Mouse (Mus musculus): Measurements from ENCODE around the gene Cabp4. TPM values are rescaled to one million over a fixed set of nuclear protein-coding genes. Genes with fewer than 3 reads are reported as not detected.
"Not testable (repeated sequence)": the region's sequence is repeated elsewhere in the genome, so short reads cannot be mapped to it uniquely, and the experiment has no call there.

Gene Cabp4
- polyA plus RNA-seq, 1 experiment = 0.16 TPM

GRCm38 (mm10) chr19:4126759-4127495 is 16.9 kb downstream of the Cabp4 start:
- Histone ChIP-seq H3K27me3 (ENCODE audit: control insufficient read depth, insufficient read depth, low read length) (no peaks in the 10 kb centered on the region), H3K27ac (ENCODE audit: control insufficient read depth, insufficient read depth, low read depth, low read length) (0 out of 2 replicates have a peak overlapping the region, but pooled peaks have one; percentile 67), H3K4me3 (ENCODE audit: control insufficient read depth, low read depth, low read length) (peak overlapping the region; percentile 89), H3K4me1 (ENCODE audit: control insufficient read depth, insufficient read depth, low read length) (peaks cover 12% of the 10 kb centered on the region), H3K36me3 (ENCODE audit: control insufficient read depth, insufficient read depth, low read length) (no peaks in the 10 kb centered on the region; the same call in 1 of the 2 replicates)
- TF ChIP-seq CTCF (IDR thresholded peaks at IDR 0.05; ENCODE audit: control insufficient read depth, insufficient read depth, insufficient replicate concordance, low read depth, low read length) (no peak), POLR2A (IDR thresholded peaks at IDR 0.05; ENCODE audit: control insufficient read depth, low read depth, low read length) (no peak)

GRCm38 (mm10) chr19:4125741-4126696 is 17.8 kb downstream of the Cabp4 start, which contains the start of gene Aip:
TSS of gene Aip (minus strand) at chr19:4125858.
- Histone ChIP-seq H3K4me1 (ENCODE audit: control insufficient read depth, insufficient read depth, low read length) (peaks cover 12% of the 10 kb centered on the region), H3K36me3 (ENCODE audit: control insufficient read depth, insufficient read depth, low read length) (no peaks in the 10 kb centered on the region; the same call in 1 of the 2 replicates), H3K27ac (ENCODE audit: control insufficient read depth, insufficient read depth, low read depth, low read length) (peak within 1 kb of the TSS; percentile 76), H3K27me3 (ENCODE audit: control insufficient read depth, insufficient read depth, low read length) (no peaks in the 10 kb centered on the region), H3K4me3 (ENCODE audit: control insufficient read depth, low read depth, low read length) (peak within 1 kb of the TSS; percentile 89)
- TF ChIP-seq CTCF (IDR thresholded peaks at IDR 0.05; ENCODE audit: control insufficient read depth, insufficient read depth, insufficient replicate concordance, low read depth, low read length) = peak; percentile 55
- TF ChIP-seq POLR2A (IDR thresholded peaks at IDR 0.05; ENCODE audit: control insufficient read depth, low read depth, low read length) = no peak; the same call in 1 of the 2 replicates

DNA sequence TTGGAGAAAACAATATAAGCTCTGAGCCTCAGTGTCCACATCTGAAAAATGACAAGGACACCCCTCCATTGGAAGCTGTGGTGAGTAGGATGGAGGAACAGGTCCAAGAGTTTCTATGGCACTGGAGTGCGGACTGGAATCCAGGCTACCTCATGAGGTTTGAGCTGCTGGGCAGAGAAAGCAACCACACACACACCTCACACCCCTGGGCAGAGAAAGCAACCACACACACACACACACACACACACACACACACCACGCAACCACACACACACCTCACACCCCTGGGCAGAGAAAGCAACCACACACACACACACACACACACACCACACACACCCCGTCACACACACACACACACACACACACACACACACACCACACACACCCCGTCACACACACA is 18.6 kb downstream of the Cabp4 start:
- H3K4me1 ChIP-seq (ENCODE audit: control insufficient read depth, insufficient read depth, low read length) = peaks cover 12% of the 10 kb centered on the region
- peak overlapping the region; percentile 76; the same call in 1 of the 2 replicates for H3K27ac ChIP-seq (ENCODE audit: control insufficient read depth, insufficient read depth, low read depth, low read length)
- peak overlapping the region; percentile 89 for H3K4me3 ChIP-seq (ENCODE audit: control insufficient read depth, low read depth, low read length)
- not testable (repeated sequence) for H3K36me3 ChIP-seq (ENCODE audit: control insufficient read depth, insufficient read depth, low read length); H3K27me3 ChIP-seq (ENCODE audit: control insufficient read depth, insufficient read depth, low read length)

DNA sequence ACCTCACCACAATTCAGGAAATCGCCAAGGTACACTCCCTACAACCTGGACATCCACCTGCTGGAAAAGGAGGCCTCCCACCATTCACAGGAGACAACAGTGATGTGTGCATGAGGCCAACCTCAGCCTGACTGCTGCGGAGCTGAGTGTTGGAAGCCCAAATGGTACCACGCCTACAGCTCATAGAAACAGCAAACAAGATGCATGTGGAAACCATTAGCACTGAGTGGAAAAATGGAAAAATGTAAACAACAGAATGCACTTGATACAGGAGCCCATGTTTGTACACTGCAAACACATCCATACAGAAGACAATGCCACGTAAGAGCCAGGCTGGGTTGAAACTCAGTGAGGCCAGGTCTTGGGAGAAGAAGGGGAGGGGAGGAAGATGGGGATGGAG is 19.4 kb downstream of the Cabp4 start:
- Histone ChIP-seq H3K27me3 (ENCODE audit: control insufficient read depth, insufficient read depth, low read length) (no peaks in the 10 kb centered on the region), H3K27ac (ENCODE audit: control insufficient read depth, insufficient read depth, low read depth, low read length) (no peak overlapping the region), H3K4me3 (ENCODE audit: control insufficient read depth, low read depth, low read length) (no peak overlapping the region)

DNA sequence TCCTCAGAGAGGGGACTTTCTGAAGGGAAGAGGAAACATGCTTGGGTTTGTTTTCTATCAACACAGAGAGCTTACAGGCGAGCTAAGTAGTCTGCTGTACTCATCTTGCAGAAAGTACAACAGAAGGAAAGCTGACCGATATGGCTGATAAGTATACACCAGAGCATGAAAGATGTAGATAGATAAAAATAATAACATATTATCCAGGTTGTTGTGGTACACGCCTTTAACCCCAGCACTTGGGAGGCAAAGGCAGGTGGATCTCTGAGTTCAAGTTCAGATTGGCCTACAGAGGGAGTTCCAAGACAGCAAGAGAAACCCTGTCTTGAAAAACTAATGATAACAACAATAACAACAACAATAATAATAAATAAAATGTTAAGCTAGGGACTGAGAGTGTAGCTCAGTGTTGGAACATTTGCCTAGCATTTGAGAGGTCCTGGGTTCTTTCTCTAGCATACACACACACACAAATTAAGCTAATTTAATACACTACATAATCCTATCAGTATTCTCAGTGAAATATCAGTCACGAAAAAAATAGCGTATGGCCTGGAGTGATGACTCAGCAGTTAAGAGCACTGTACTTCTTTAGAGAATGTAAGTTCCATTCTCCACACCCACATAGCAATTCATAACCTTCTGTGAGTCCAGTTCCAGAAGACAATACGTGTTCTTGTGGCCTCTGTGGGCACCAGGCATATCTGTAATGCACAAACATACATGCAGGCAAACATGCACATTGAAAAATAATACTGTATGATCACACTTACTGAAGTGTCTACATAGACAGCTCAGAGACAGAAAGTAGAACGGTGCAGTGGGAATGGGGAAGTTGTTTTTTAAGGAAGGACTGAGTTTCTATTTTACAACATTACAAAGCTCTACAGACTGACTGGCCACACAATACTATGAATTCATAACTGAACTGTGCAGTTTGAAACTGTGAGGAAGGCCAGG is 21.1 kb downstream of the Cabp4 start:
- Histone ChIP-seq H3K4me1 (ENCODE audit: control insufficient read depth, insufficient read depth, low read length) (peaks cover 12% of the 10 kb centered on the region), H3K36me3 (ENCODE audit: control insufficient read depth, insufficient read depth, low read length) (no peaks in the 10 kb centered on the region), H3K27ac (ENCODE audit: control insufficient read depth, insufficient read depth, low read depth, low read length) (no peak overlapping the region), H3K27me3 (ENCODE audit: control insufficient read depth, insufficient read depth, low read length) (no peaks in the 10 kb centered on the region), H3K4me3 (ENCODE audit: control insufficient read depth, low read depth, low read length) (no peak overlapping the region)
- TF ChIP-seq POLR2A (IDR thresholded peaks at IDR 0.05; ENCODE audit: control insufficient read depth, low read depth, low read length) (no peak), CTCF (IDR thresholded peaks at IDR 0.05; ENCODE audit: control insufficient read depth, insufficient read depth, insufficient replicate concordance, low read depth, low read length) (no peak)

More for the DNA sequence above, 19.4 kb downstream of the Cabp4 start:
- H3K4me1 ChIP-seq (ENCODE audit: control insufficient read depth, insufficient read depth, low read length) = peaks cover 12% of the 10 kb centered on the region
- TF ChIP-seq CTCF (IDR thresholded peaks at IDR 0.05; ENCODE audit: control insufficient read depth, insufficient read depth, insufficient replicate concordance, low read depth, low read length) (no peak), POLR2A (IDR thresholded peaks at IDR 0.05; ENCODE audit: control insufficient read depth, low read depth, low read length) (no peak)
- H3K36me3 ChIP-seq (ENCODE audit: control insufficient read depth, insufficient read depth, low read length) = no peaks in the 10 kb centered on the region

DNA sequence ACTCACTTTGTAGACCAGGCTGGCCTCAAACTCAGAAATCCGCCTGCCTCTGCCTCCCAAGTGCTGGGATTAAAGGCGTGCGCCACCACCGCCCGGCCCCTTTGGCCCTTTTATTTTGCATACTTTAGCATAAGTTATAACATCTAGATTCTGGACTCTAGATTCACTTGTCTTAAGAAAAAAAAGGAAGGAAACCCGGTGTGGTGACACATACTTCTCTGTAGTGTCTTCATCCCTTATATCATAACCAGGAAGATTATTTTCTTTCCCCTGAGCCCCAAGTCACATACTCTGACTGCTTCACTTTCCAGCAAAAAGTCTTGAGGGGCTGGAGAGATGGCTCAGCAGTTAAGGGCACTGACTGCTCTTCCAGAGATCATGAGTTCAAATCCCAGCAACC is 21.9 kb downstream of the Cabp4 start:
- H3K27ac ChIP-seq (ENCODE audit: control insufficient read depth, insufficient read depth, low read depth, low read length) = peak overlapping the region; percentile 22; the same call in 1 of the 2 replicates
- H3K4me3 ChIP-seq (ENCODE audit: control insufficient read depth, low read depth, low read length); H3K36me3 ChIP-seq (ENCODE audit: control insufficient read depth, insufficient read depth, low read length); H3K27me3 ChIP-seq (ENCODE audit: control insufficient read depth, insufficient read depth, low read length): not testable (repeated sequence)
- peaks cover 10% of the 10 kb centered on the region for H3K4me1 ChIP-seq (ENCODE audit: control insufficient read depth, insufficient read depth, low read length)

All from testis, adult 2 months (tissue).